Mouse (Mus musculus): ENCODE data around the gene Ly6g5b.
A peak's percentile ranks its signal among the peaks of the same experiment; 100 is the strongest.

Gene Ly6g5b

GRCm38 (mm10) chr17:35115046-35116019 is at the start of gene Ly6g5b:
Gene Ly6g5b (minus strand): TSS chr17:35115428.
- DNase-seq (ENCODE audit: low read depth): peak; percentile 72

- no peak for DNase-seq (ENCODE audit: low read depth)
These were observed 49.0 kb upstream of the Ly6g5b start for GRCm38 (mm10) chr17:35164218-35164567.

GRCm38 (mm10) chr17:35163326-35164081 is 48.3 kb upstream of the Ly6g5b start:
- peak; percentile 37 for DNase-seq (ENCODE audit: low read depth)

- no peak for DNase-seq (ENCODE audit: low read depth)
These were observed 47.5 kb upstream of the Ly6g5b start for GRCm38 (mm10) chr17:35162730-35163129.

GRCm38 (mm10) chr17:35162121-35162520 is 46.9 kb upstream of the Ly6g5b start:
- no peak for DNase-seq (ENCODE audit: low read depth)

GRCm38 (mm10) chr17:35161421-35161820 is 46.2 kb upstream of the Ly6g5b start:
- no peak for DNase-seq (ENCODE audit: low read depth)

- DNase-seq (ENCODE audit: low read depth): no peak
These were observed 44.4 kb upstream of the Ly6g5b start for GRCm38 (mm10) chr17:35159638-35160037.

- no peak for DNase-seq (ENCODE audit: low read depth)
These were observed 43.8 kb upstream of the Ly6g5b start for GRCm38 (mm10) chr17:35158850-35159593.

- DNase-seq (ENCODE audit: low read depth): no peak
These were observed 42.5 kb upstream of the Ly6g5b start for GRCm38 (mm10) chr17:35157661-35158175.

GRCm38 (mm10) chr17:35157254-35157653 is 42.0 kb upstream of the Ly6g5b start:
- DNase-seq (ENCODE audit: low read depth): no peak

- no peak for DNase-seq (ENCODE audit: low read depth)
These were observed 41.4 kb upstream of the Ly6g5b start for GRCm38 (mm10) chr17:35156461-35157200.

- no peak for DNase-seq (ENCODE audit: low read depth)
These were observed 40.2 kb upstream of the Ly6g5b start for GRCm38 (mm10) chr17:35155451-35155850.

- no peak for DNase-seq (ENCODE audit: low read depth)
These were observed 39.4 kb upstream of the Ly6g5b start for GRCm38 (mm10) chr17:35154616-35155015.

GRCm38 (mm10) chr17:35153931-35154330 is 38.7 kb upstream of the Ly6g5b start:
- no peak for DNase-seq (ENCODE audit: low read depth)

- no peak for DNase-seq (ENCODE audit: low read depth)
These were observed 37.8 kb upstream of the Ly6g5b start for GRCm38 (mm10) chr17:35153077-35153476.

GRCm38 (mm10) chr17:35152121-35152520 is 36.9 kb upstream of the Ly6g5b start:
- no peak for DNase-seq (ENCODE audit: low read depth)

GRCm38 (mm10) chr17:35147922-35148639 is 32.9 kb upstream of the Ly6g5b start:
- peak; percentile 32 for DNase-seq (ENCODE audit: low read depth)

GRCm38 (mm10) chr17:35147348-35147747 is 32.1 kb upstream of the Ly6g5b start:
- DNase-seq (ENCODE audit: low read depth): peak; percentile 32

GRCm38 (mm10) chr17:35146139-35146538 is 30.9 kb upstream of the Ly6g5b start:
- DNase-seq (ENCODE audit: low read depth): no peak

- no peak for DNase-seq (ENCODE audit: low read depth)
These were observed 26.7 kb upstream of the Ly6g5b start for GRCm38 (mm10) chr17:35141971-35142370.

Measured in 416B (cell line).